Mouse (Mus musculus): ENCODE measurements around the gene Ugt2a1. TPM values are rescaled to one million over a fixed set of nuclear protein-coding genes. Genes with fewer than 3 reads are reported as not detected.

Ugt2a1 gene
- total and polyA plus RNA-seq, 3 experiments, result not detected

- Histone ChIP-seq H3K9ac (ENCODE audit: insufficient read depth, low read depth) (no peak overlapping the region), H3K27me3 (replicated peaks) (no peaks in the 10 kb centered on the region), H3K4me2 (ENCODE audit: insufficient read depth, low read depth, poor library complexity, severe bottlenecking) (no peak overlapping the region), H3K9me3 (replicated peaks; ENCODE audit: low read length) (no peaks in the 10 kb centered on the region), H3K79me2 (replicated peaks; ENCODE audit: control insufficient read depth, extremely low read depth, insufficient read depth, poor library complexity, severe bottlenecking) (no peaks in the 10 kb centered on the region), H3K4me3 (replicated peaks in 1 of 3; ENCODE audit: low read depth in 2 of 3, low read length in 2 of 3, poor library complexity in 1 of 3) (no peak overlapping the region), H3K27ac (ENCODE audit: insufficient read depth, low read depth) (no peak overlapping the region), H3K4me1 (ENCODE audit: control insufficient read depth in 1 of 2, insufficient read depth in 2 of 2) (no peaks in the 10 kb centered on the region), H3K36me3 (replicated peaks in 1 of 2; ENCODE audit: control insufficient read depth in 1 of 2, insufficient read depth in 1 of 2, low read length in 1 of 2) (no peaks in the 10 kb centered on the region)
- DNase-seq (ENCODE audit: extremely low read depth), result no peak
- TF ChIP-seq PAX5 (IDR thresholded peaks at IDR 0.05; ENCODE audit: low read length) (no peak), NELFE (IDR thresholded peaks at IDR 0.05; ENCODE audit: low read depth, low read length) (no peak), CHD1 (IDR thresholded peaks at IDR 0.05; ENCODE audit: low read depth, low read length) (no peak), POLR2AphosphoS2 (IDR thresholded peaks at IDR 0.05; ENCODE audit: low read depth, low read length) (no peak), SIN3A (IDR thresholded peaks at IDR 0.05; ENCODE audit: low read length) (no peak)
- dilution Hi-C loops (cut with MboI; ENCODE audit: extremely low pct_ligation_motif_present, extremely low pct_unique_long_range_greater_than_20kb, low sequenced_read_pairs), result no loop called here
- in situ Hi-C loops (cut with MboI; ENCODE audit: low pct_ligation_motif_present, low pct_unique_long_range_greater_than_20kb, low sequenced_read_pairs), result no loop called here
These were observed 15.2 kb upstream of the Ugt2a1 start for GRCm38 (mm10) chr5:87505776-87506458.

DNA sequence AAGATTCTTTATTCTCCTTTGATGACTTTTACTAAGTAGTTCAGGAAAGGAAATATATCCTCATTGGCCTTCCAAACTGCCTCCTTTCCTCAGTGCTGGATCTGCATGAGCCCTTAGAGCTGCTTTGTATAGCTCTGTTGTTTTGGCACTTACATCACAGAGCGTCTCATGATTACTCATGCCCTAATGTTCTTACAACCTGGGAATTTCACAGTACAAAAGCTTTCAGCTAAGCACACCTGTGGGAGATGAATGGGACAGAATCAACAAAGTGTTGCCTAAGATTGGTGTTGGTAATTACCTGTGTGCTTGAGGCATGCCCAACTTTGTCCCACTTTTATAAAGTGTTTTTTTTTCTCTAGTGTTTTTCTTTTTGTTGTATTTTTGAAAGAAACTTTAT is 12.0 kb upstream of the Ugt2a1 start:
- no peak for DNase-seq (ENCODE audit: extremely low read depth)
- Histone ChIP-seq H3K36me3 (replicated peaks in 1 of 2; ENCODE audit: control insufficient read depth in 1 of 2, insufficient read depth in 1 of 2, low read length in 1 of 2) (no peaks in the 10 kb centered on the region), H3K27ac (ENCODE audit: insufficient read depth, low read depth) (no peak overlapping the region), H3K9me3 (replicated peaks; ENCODE audit: low read length) (no peaks in the 10 kb centered on the region), H3K79me2 (replicated peaks; ENCODE audit: control insufficient read depth, extremely low read depth, insufficient read depth, poor library complexity, severe bottlenecking) (no peaks in the 10 kb centered on the region), H3K4me3 (replicated peaks in 1 of 3; ENCODE audit: low read depth in 2 of 3, low read length in 2 of 3, poor library complexity in 1 of 3) (no peak overlapping the region), H3K9ac (ENCODE audit: insufficient read depth, low read depth) (no peak overlapping the region), H3K4me2 (ENCODE audit: insufficient read depth, low read depth, poor library complexity, severe bottlenecking) (no peak overlapping the region), H3K4me1 (ENCODE audit: control insufficient read depth in 1 of 2, insufficient read depth in 2 of 2) (no peaks in the 10 kb centered on the region), H3K27me3 (replicated peaks) (no peaks in the 10 kb centered on the region)
- dilution Hi-C loops (cut with MboI; ENCODE audit: extremely low pct_ligation_motif_present, extremely low pct_unique_long_range_greater_than_20kb, low sequenced_read_pairs) (no loop called here), in situ Hi-C loops (cut with MboI; ENCODE audit: low pct_ligation_motif_present, low pct_unique_long_range_greater_than_20kb, low sequenced_read_pairs) (no loop called here)
- TF ChIP-seq ETS1 (conservative IDR thresholded peaks at IDR 0.05; ENCODE audit: low read depth, low read length) (no peak), JUN (IDR thresholded peaks at IDR 0.05; ENCODE audit: insufficient read depth, low read depth, low read length) (no peak), MAZ (IDR thresholded peaks at IDR 0.05; ENCODE audit: low read depth, low read length) (no peak), TBP (conservative IDR thresholded peaks at IDR 0.05; ENCODE audit: low read depth, low read length) (no peak), KAT2A (IDR thresholded peaks at IDR 0.05; ENCODE audit: insufficient replicate concordance, low read length) (no peak), MYC (IDR thresholded peaks at IDR 0.05; ENCODE audit: low read depth, low read length) (no peak), CHD2 (IDR thresholded peaks at IDR 0.05; ENCODE audit: low read length) (no peak), ZKSCAN1 (IDR thresholded peaks at IDR 0.05; ENCODE audit: borderline replicate concordance, low read depth, low read length) (no peak), SIN3A (IDR thresholded peaks at IDR 0.05; ENCODE audit: low read length) (no peak), HCFC1 (IDR thresholded peaks at IDR 0.05; ENCODE audit: low read depth, low read length) (no peak), RAD21 (IDR thresholded peaks at IDR 0.05; ENCODE audit: low read depth, low read length) (no peak), RCOR1 (conservative IDR thresholded peaks at IDR 0.05; ENCODE audit: low read depth, low read length) (no peak)

All from CH12.LX (cell line).